Mouse (Mus musculus) splenic B cell, adult 2 months (primary cell): ENCODE measurements around the gene Fam227a.
A peak's percentile ranks its signal among the peaks of the same experiment; 100 is the strongest.
"Not testable (repeated sequence)": the region's sequence is repeated elsewhere in the genome, so short reads cannot be mapped to it uniquely, and the experiment has no call there.

ENCODE experiments used
- DNase-seq: peaks from one replicate; pipeline ENCODE4 v3.0.0-alpha.2; 2011; ENCODE audit warnings: low read depth, low spot score
- H3K27me3 ChIP-seq: 2 replicates; pipeline ENCODE4 v1.6.1; 2012; ENCODE audit warnings: mild to moderate bottlenecking, low read length, moderate library complexity, mixed read lengths; ENCODE audit not compliant: control insufficient read depth, poor library complexity, insufficient read depth, severe bottlenecking
- H3K36me3 ChIP-seq: 2 replicates; pipeline ENCODE4 v1.6.1; 2012; ENCODE audit warnings: mild to moderate bottlenecking, low read length, moderate library complexity, mixed read lengths; ENCODE audit not compliant: control insufficient read depth, poor library complexity, insufficient read depth, severe bottlenecking

The Fam227a gene

GRCm38 (mm10) chr15:79688268-79688956 lies 29.7 kb upstream of the Fam227a start:
- H3K27me3 ChIP-seq, result no peaks in the 10 kb centered on the region
- DNase-seq, result no peak
- no peaks in the 10 kb centered on the region for H3K36me3 ChIP-seq

GRCm38 (mm10) chr15:79687646-79688267 lies 29.0 kb upstream of the Fam227a start, which contains the start of gene Josd1:
Gene Josd1, minus strand, starts transcription at chr15:79687919.
- Histone ChIP-seq H3K36me3 (no peaks in the 10 kb centered on the region), H3K27me3 (no peaks in the 10 kb centered on the region)
- DNase-seq, result peak; percentile 97

GRCm38 (mm10) chr15:79687175-79687574 lies 28.4 kb upstream of the Fam227a start:
- Histone ChIP-seq H3K27me3 (no peaks in the 10 kb centered on the region), H3K36me3 (peaks cover 1% of the 10 kb centered on the region; the same call in 1 of the 2 replicates)
- no peak for DNase-seq

GRCm38 (mm10) chr15:79686046-79686869 lies 27.5 kb upstream of the Fam227a start:
- no peak for DNase-seq
- H3K27me3 ChIP-seq, result no peaks in the 10 kb centered on the region
- H3K36me3 ChIP-seq, result peaks cover 1% of the 10 kb centered on the region; the same call in 1 of the 2 replicates

GRCm38 (mm10) chr15:79685141-79685641 lies 26.4 kb upstream of the Fam227a start:
- no peak for DNase-seq
- Histone ChIP-seq H3K27me3 (no peaks in the 10 kb centered on the region), H3K36me3 (peaks cover 1% of the 10 kb centered on the region; the same call in 1 of the 2 replicates)

GRCm38 (mm10) chr15:79684616-79685015 lies 25.9 kb upstream of the Fam227a start:
- peaks cover 1% of the 10 kb centered on the region; the same call in 1 of the 2 replicates for H3K36me3 ChIP-seq
- DNase-seq, result no peak

GRCm38 (mm10) chr15:79683707-79684465 lies 25.1 kb upstream of the Fam227a start:
- no peak for DNase-seq
- Histone ChIP-seq H3K36me3 (peaks cover 1% of the 10 kb centered on the region; the same call in 1 of the 2 replicates), H3K27me3 (no peaks in the 10 kb centered on the region)

More at GRCm38 (mm10) chr15:79684616-79685015, 25.9 kb upstream of the Fam227a start:
- H3K27me3 ChIP-seq, result no peaks in the 10 kb centered on the region

GRCm38 (mm10) chr15:79683146-79683545 lies 24.4 kb upstream of the Fam227a start:
- no peak for DNase-seq
- Histone ChIP-seq H3K27me3 (no peaks in the 10 kb centered on the region), H3K36me3 (peaks cover 1% of the 10 kb centered on the region; the same call in 1 of the 2 replicates)

GRCm38 (mm10) chr15:79681973-79682372 lies 23.2 kb upstream of the Fam227a start:
- Histone ChIP-seq H3K36me3 (peaks cover 1% of the 10 kb centered on the region; the same call in 1 of the 2 replicates), H3K27me3 (no peaks in the 10 kb centered on the region)
- DNase-seq, result no peak

GRCm38 (mm10) chr15:79677936-79678335 lies 19.2 kb upstream of the Fam227a start:
- DNase-seq, result no peak
- Histone ChIP-seq H3K27me3 (no peaks in the 10 kb centered on the region), H3K36me3 (peaks cover 12% of the 10 kb centered on the region)

- not testable (repeated sequence) for DNase-seq, H3K27me3 ChIP-seq
- peaks cover 11% of the 10 kb centered on the region; the same call in 1 of the 2 replicates for H3K36me3 ChIP-seq
These were observed 13.1 kb upstream of the Fam227a start for GRCm38 (mm10) chr15:79671828-79672348.

- DNase-seq, result no peak
- H3K36me3 ChIP-seq, result peaks cover 11% of the 10 kb centered on the region; the same call in 1 of the 2 replicates
- no peaks in the 10 kb centered on the region for H3K27me3 ChIP-seq
These were observed 12.2 kb upstream of the Fam227a start for GRCm38 (mm10) chr15:79670972-79671299.

GRCm38 (mm10) chr15:79670249-79670971 lies 11.7 kb upstream of the Fam227a start, which contains the start of gene Tomm22:
Gene Tomm22, plus strand, starts transcription at chr15:79670861.
- DNase-seq, result peak; percentile 95
- H3K36me3 ChIP-seq, result peaks cover 11% of the 10 kb centered on the region; the same call in 1 of the 2 replicates
- no peaks in the 10 kb centered on the region for H3K27me3 ChIP-seq
